Mouse (Mus musculus): ENCODE results near the gene Clca4b. TPM values are rescaled to one million over a fixed set of nuclear protein-coding genes. Genes with fewer than 3 reads are reported as not detected.

Gene Clca4b
- polyA plus RNA-seq (2012), result not detected in 2 replicates

GRCm38 (mm10) chr3:144932335-144932734 lies at the start of gene Clca4b:
Clca4b (minus strand) TSS chr3:144932529.
- TF ChIP-seq GATA1 (IDR thresholded peaks at IDR 0.05; ENCODE audit: low read length), result no peak

DNA sequence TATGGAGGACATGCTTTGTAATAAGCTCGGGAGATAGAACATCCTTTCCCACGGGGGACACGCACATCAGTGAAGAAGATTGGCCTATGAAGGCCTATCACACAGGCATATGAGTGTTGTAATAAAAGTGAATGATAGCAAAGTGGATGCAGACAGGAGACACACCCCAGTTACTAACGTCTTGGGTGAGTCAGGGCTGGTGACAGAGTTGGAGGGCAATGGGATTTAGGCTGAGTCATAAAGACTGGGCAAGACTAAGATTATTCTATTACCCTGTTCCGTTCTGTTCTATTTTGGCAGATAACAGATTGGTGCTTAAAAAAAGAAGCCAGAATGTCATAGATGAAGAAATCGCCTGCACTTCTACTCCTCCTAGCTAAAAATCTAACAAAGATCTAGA lies 48.2 kb upstream of the Clca4b start:
- TF ChIP-seq GATA1 (IDR thresholded peaks at IDR 0.05; ENCODE audit: low read length), result no peak

GRCm38 (mm10) chr3:144977631-144978030 lies 45.3 kb upstream of the Clca4b start:
- TF ChIP-seq GATA1 (IDR thresholded peaks at IDR 0.05; ENCODE audit: low read length), result no peak

DNA sequence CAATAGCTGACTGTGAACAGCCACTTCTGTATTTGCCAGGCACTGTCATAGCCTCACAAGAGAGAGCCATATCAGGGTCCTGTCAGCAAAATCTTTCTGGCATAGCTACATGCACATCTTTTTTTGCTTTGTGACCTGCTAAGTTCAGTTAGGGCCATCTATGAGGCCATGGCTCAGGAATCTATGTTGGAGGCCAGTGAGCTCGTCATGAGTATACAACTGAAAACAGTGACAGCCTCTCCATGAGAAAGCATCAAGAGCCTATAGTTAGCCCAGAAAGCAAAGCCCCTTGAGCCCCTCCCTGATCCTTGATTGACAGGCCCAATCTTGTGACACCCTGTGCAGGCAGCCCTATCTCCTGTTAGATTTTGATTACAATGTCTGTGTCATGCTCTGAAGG lies 43.8 kb upstream of the Clca4b start:
- no peak for TF ChIP-seq GATA1 (IDR thresholded peaks at IDR 0.05; ENCODE audit: low read length)

GRCm38 (mm10) chr3:144974945-144975344 lies 42.6 kb upstream of the Clca4b start, which contains the start of gene Clca4a:
Clca4a (minus strand) TSS chr3:144975045.
- TF ChIP-seq GATA1 (IDR thresholded peaks at IDR 0.05; ENCODE audit: low read length), result no peak

DNA sequence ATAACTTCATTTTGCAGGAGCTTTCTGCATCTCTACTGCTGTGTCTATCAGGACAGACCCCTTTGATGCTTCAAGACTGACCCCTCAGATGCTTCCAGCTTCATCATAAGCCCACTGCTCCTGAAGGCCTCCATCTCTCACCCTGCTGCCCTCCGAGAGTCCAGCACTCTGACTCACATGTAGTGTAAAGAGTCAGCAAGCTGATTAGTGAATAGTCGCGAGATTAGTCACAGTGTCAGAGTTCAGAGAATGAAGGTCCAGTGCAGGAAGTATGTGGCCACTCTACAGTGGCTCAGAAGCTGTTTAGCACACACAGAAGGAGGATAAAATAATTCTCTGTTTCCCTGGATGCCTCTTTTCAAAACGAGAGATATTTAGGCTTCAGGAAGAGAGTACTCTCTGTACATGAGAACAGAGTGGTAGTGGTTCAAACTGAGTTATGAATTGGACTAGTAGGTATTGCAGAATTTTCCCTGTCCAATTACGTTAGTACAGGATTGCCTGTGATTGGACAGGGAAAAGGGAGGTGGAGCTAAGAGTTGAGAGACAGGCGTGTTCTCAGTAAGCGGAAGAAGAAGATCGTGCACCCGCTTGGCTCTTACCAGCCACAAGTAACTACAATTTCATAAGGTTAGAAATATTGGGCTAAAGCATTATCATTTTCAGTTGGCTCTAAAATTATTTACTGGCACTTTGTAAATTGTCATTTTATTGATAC lies 39.4 kb upstream of the Clca4b start:
- TF ChIP-seq GATA1 (IDR thresholded peaks at IDR 0.05; ENCODE audit: low read length), result no peak

DNA sequence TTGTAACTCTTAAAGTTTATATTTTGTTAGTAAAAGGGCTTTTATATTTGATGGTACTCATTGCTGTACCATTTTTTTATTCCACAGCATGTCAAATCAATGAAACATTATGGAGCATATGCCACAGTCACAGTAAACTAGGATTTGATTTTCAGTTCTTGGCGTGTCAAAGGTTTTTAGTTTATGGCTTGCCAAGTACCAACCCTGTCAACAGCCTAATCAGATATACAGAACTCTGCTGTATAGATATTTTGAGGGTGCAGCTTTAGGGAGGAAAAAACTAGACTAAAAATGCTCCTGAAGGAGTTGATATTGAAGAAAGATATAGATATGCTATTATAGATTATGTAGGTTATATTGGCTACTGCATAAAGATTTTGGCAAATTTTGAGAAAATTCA lies 37.4 kb upstream of the Clca4b start:
- no peak for TF ChIP-seq GATA1 (IDR thresholded peaks at IDR 0.05; ENCODE audit: low read length)

GRCm38 (mm10) chr3:144966074-144966473 lies 33.7 kb upstream of the Clca4b start:
- no peak for TF ChIP-seq GATA1 (IDR thresholded peaks at IDR 0.05; ENCODE audit: low read length)

DNA sequence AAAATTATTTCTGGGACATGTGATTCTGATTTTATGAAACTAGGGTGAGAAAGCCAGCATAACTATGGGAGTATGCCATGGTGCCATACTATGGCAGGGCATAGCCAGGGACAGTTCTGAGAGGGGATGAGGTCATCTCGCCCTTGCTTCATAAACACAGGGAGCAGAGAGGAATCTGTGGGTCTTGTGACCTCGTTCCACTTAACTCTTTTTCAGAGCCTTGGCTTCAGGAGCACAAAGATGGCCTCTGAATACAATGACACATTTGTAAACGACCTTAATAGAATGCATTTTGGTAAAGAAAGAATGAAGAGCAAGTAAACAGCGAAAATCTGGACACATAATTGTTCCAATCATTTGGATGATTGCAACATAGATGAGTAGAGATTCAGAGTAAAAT lies 18.5 kb upstream of the Clca4b start:
- TF ChIP-seq GATA1 (IDR thresholded peaks at IDR 0.05; ENCODE audit: low read length), result no peak

DNA sequence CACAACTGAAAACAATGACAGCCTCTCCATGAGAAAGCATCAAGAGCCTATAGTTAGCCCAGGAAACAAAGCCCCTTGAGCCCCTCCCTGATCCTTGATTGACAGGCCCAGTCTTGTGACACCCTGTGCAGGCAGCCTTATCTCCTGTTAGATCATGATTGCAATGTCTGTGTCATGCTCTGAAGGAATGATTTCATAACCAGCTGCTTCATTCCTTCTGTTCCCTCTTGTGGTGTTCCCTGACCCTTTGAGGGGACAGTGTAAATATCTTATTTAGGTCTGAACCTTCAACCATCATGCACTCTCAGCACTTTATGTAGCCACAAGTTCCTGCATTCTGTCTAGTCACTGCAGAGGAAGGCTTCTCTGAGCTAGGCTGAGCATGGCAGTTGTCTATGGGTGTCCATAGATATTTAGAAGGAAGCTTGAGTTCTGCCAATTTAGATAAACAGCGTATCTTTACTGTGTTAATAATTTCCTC lies 722 bp upstream of the Clca4b start:
- TF ChIP-seq GATA1 (IDR thresholded peaks at IDR 0.05; ENCODE audit: low read length), result no peak

GRCm38 (mm10) chr3:144914014-144914413 lies 18.3 kb downstream of the Clca4b start:
- no peak for TF ChIP-seq GATA1 (IDR thresholded peaks at IDR 0.05; ENCODE audit: low read length)

GRCm38 (mm10) chr3:144897042-144897678 lies 35.2 kb downstream of the Clca4b start:
- no peak for TF ChIP-seq GATA1 (IDR thresholded peaks at IDR 0.05; ENCODE audit: low read length)

DNA sequence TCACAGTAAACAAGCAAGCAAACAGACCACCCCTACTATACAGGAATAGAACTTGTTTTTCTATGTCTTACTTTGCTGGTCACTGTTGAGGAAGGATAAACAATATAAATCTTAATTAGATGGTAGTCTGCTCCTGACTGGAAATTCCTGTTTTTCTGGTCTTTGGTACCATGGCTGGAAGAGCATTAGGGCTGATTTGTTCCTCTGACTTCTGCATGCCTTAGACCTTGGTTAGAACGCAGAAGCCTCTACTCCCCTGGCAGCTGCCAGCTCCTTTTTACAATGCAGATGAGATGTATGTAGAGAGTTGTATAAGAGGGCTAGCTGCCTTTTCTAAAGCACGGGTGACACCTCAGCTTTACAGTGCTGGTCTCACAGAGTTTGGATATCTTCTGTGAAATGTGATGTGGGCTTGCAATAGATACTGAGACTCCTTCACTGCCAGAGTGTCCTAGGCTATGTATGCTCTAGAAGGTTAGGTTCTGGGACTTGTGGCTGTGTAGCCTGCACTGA lies 42.0 kb downstream of the Clca4b start:
- no peak for TF ChIP-seq GATA1 (IDR thresholded peaks at IDR 0.05; ENCODE audit: low read length)

- no peak for TF ChIP-seq GATA1 (IDR thresholded peaks at IDR 0.05; ENCODE audit: low read length)
These were observed 45.4 kb downstream of the Clca4b start for GRCm38 (mm10) chr3:144886957-144887356.

Other genes with a start within 250 kb of the Clca4b start
- gene Sh3glb1, start 212.2 kb downstream of the Clca4b start, polyA plus RNA-seq (2012), result 55.3 and 86.4 TPM in 2 replicates
- gene Clca3a1, start 171.6 kb downstream of the Clca4b start, polyA plus RNA-seq (2012), result 0.29 and 0.32 TPM in 2 replicates
- not detected in 2 replicates for gene Clca3a2, start 113.0 kb downstream of the Clca4b start, polyA plus RNA-seq (2012)
- not detected in 2 replicates for gene Clca3b, start 83.2 kb downstream of the Clca4b start, polyA plus RNA-seq (2012)
- not detected in 2 replicates for gene Clca4a, start 42.5 kb upstream of the Clca4b start, polyA plus RNA-seq (2012)
- gene Clca1, start 100.2 kb upstream of the Clca4b start, polyA plus RNA-seq (2012), result not detected in 2 replicates
- not detected in 2 replicates for gene Clca2, start 166.9 kb upstream of the Clca4b start, polyA plus RNA-seq (2012)
- gene Odf2l, start 186.1 kb upstream of the Clca4b start, polyA plus RNA-seq (2012), result 3.1 and 4.2 TPM in 2 replicates

Measured in G1E-ER4 (cell line).